ENCODE assay signal across 19 mouse cellular contexts in genomic region chr6:120841754-120842153, GRCm38 (mm10). TPM values are rescaled to one million over a fixed set of nuclear protein-coding genes. Genes with fewer than 3 reads are reported as not detected.
A peak's percentile ranks its signal among the peaks of the same experiment; 100 is the strongest.
DNase-seq lines count a peak whose midpoint lies in the region; ATAC-seq and TF ChIP-seq lines count a peak whose summit lies in the region.
"Had no signal": no experiment of that assay in that cellular context is flagged by ENCODE, and none has a peak within 500 bp of the region (broad histone marks: within the 10 kb centered on the region; RNA-seq: fewer than 3 reads in every experiment).

No protein-coding gene starts in this region.

- H3K4me1 ChIP-seq in heart, postnatal 0 days (ENCODE audit: control insufficient read depth, insufficient read depth), result peaks cover 14% of the 10 kb centered on the region

- peak overlapping the region; percentile 28 for H3K4me2 ChIP-seq in heart, postnatal 0 days (ENCODE audit: low read depth, low read length)
- H3K4me2 ChIP-seq: embryonic facial prominence, embryonic 15.5 days; forebrain, embryonic 12.5 days; neural tube, embryonic 13.5 days had no signal

- H3K27ac ChIP-seq in heart, postnatal 0 days (ENCODE audit: low read depth), result peak overlapping the region; percentile 62
- H3K27ac ChIP-seq: embryonic facial prominence, embryonic 15.5 days; forebrain, embryonic 12.5 days; hindbrain, embryonic 10.5 days; midbrain, embryonic 10.5 days; neural tube, embryonic 13.5 days had no signal

- intact Hi-C loops in heart, postnatal 25 days (cut with DNase I), result no loop called here

- H3K27me3 ChIP-seq in heart, postnatal 0 days (ENCODE audit: control insufficient read depth, insufficient read depth, low read length), result no peaks in the 10 kb centered on the region
- H3K27me3 ChIP-seq: embryonic facial prominence, embryonic 15.5 days; forebrain, embryonic 12.5 days; neural tube, embryonic 13.5 days had no signal

- no peak for TF ChIP-seq EP300 in heart, postnatal 0 days (IDR thresholded peaks at IDR 0.05; ENCODE audit: low read depth)

- no peak overlapping the region for H3K4me3 ChIP-seq in heart, postnatal 0 days (ENCODE audit: low read depth, low read length)
- H3K4me3 ChIP-seq: embryonic facial prominence, embryonic 15.5 days; forebrain, embryonic 12.5 days; hindbrain, embryonic 10.5 days; midbrain, embryonic 10.5 days; neural tube, embryonic 13.5 days had no signal

- WGBS in heart, postnatal 0 days, result 54% methylated on average over 5 of the region's 5 CpGs

- peak; percentile 73 for ATAC-seq in heart, postnatal 0 days (ENCODE audit: insufficient read depth, low read depth)
- peak; percentile 36 for ATAC-seq in activated CD4-positive, CD25-positive, alpha-beta regulatory T cell, adult 4 months
- peak; percentile 83 for ATAC-seq in megakaryocyte progenitor cell, adult 5-6 weeks (replicated peaks; ENCODE audit: poor library complexity)

- no peaks in the 10 kb centered on the region for H3K36me3 ChIP-seq in heart, postnatal 0 days (replicated peaks; ENCODE audit: control insufficient read depth, insufficient read depth, low read length)
- H3K36me3 ChIP-seq: embryonic facial prominence, embryonic 15.5 days had no signal

- peak; percentile 46 for DNase-seq in heart, postnatal 0 days (ENCODE audit: low spot score)
- DNase-seq in heart, postnatal 25 days (ENCODE audit: low spot score), result no peak
- DNase-seq in induced T-regulatory cell, adult 2 months (ENCODE audit: low read depth), result peak; percentile 55
- no peak for DNase-seq in adrenal gland, adult 8-10 months
- DNase-seq in T-cell, adult 2 months (ENCODE audit: low spot score), result no peak
- DNase-seq: adrenal gland, postnatal 14 days; cerebellum, adult 9-10 months; gastrocnemius, postnatal 36 days; kidney, postnatal 4 days; layer of hippocampus, postnatal 36 days; left cerebral cortex, postnatal 4 days; lung, adult 18-20 months had no signal

- H3K9ac ChIP-seq in heart, postnatal 0 days (replicated peaks; ENCODE audit: low read depth, low read length), result no peak overlapping the region
- H3K9ac ChIP-seq: embryonic facial prominence, embryonic 15.5 days; forebrain, embryonic 12.5 days; neural tube, embryonic 13.5 days had no signal

- H3K9me3 ChIP-seq in heart, postnatal 0 days (replicated peaks; ENCODE audit: control insufficient read depth, low read length), result peaks cover 3% of the 10 kb centered on the region; the same call in 1 of the 2 replicates
- H3K9me3 ChIP-seq: embryonic facial prominence, embryonic 15.5 days; forebrain, embryonic 12.5 days; midbrain, embryonic 10.5 days; neural tube, embryonic 13.5 days had no signal

- no peak for TF ChIP-seq CTCF in heart, postnatal 0 days (IDR thresholded peaks at IDR 0.05; ENCODE audit: low read depth)

RNA-seq across cellular contexts. Expression of gene Bcl2l13, which starts 5.7 kb away (rescaled TPM):
- 30.9 and 75.4 TPM in 2 replicates for total RNA-seq in heart, postnatal 0 days (2014; rRNA removed; ENCODE audit: low replicate concordance)
- polyA plus RNA-seq in heart, postnatal 0 days (2015; fragmentation: Nextera tagmentation; extraction: Ambion mirVana), result 29.4 and 32.4 TPM in 2 replicates
- 10 to 100 TPM; 77.0 to 87.7 TPM for total RNA-seq in heart, postnatal 25 days (2021)
- 1 to 10 TPM; 8.0 to 8.8 TPM for polyA plus RNA-seq in activated CD4-positive, CD25-positive, alpha-beta regulatory T cell, adult 4 months (2017; shearing (Covaris generic))
- total RNA-seq in megakaryocyte progenitor cell, adult 5-6 weeks (2015), result 18.4 and 23.9 TPM in 2 replicates
- total RNA-seq in megakaryocyte progenitor cell, adult 5-6 weeks (2017), result 17.7 and 34.6 TPM in 2 replicates
- total RNA-seq in adrenal gland, adult 8-10 months (2022), result 10 to 100 TPM; 48.4 to 58.4 (median 55.5) TPM

RNA-seq across cellular contexts. Expression of gene Atp6v1e1, which starts 19.2 kb away (rescaled TPM):
- total RNA-seq in heart, postnatal 0 days (2014; rRNA removed; ENCODE audit: low replicate concordance), result 126 and 129 TPM in 2 replicates
- 172 and 173 TPM in 2 replicates for polyA plus RNA-seq in heart, postnatal 0 days (2015; fragmentation: Nextera tagmentation; extraction: Ambion mirVana)
- total RNA-seq in heart, postnatal 25 days (2021), result 100 to 1,000 TPM; 136 to 153 TPM
- 10 to 100 TPM; 85.8 to 86.2 TPM for polyA plus RNA-seq in activated CD4-positive, CD25-positive, alpha-beta regulatory T cell, adult 4 months (2017; shearing (Covaris generic))
- 139 and 152 TPM in 2 replicates for total RNA-seq in megakaryocyte progenitor cell, adult 5-6 weeks (2015)
- 135 and 152 TPM in 2 replicates for total RNA-seq in megakaryocyte progenitor cell, adult 5-6 weeks (2017)
- total RNA-seq in adrenal gland, adult 8-10 months (2022), result 100 to 1,000 TPM; 289 to 469 (median 399) TPM

Comparison
In these comparisons a context has a peak if more than half of its experiments do, and no peak if none do; other contexts are left out.
1. DNase-seq: peak in heart, postnatal 0 days (single experiment) and induced T-regulatory cell, adult 2 months (single experiment); none in heart, postnatal 25 days (single experiment), adrenal gland, adult 8-10 months (single experiment) and T-cell, adult 2 months (single experiment).
2. Peak in every context shown above with its lines, with median percentiles within 50 percentile points of each other: ATAC-seq.